Mouse (Mus musculus) ES-Bruce4 (cell line): ENCODE measurements around the gene Uap1.

ENCODE experiments used
- CTCF ChIP-seq: IDR thresholded peaks from one replicate; pipeline ENCODE4 v1.8.1; 2011; ENCODE audit warnings: low read depth, low read length
- POLR2A ChIP-seq: IDR thresholded peaks from one replicate; pipeline ENCODE4 v1.8.1; 2011; ENCODE audit warnings: low read length; ENCODE audit not compliant: insufficient read depth

DNA sequence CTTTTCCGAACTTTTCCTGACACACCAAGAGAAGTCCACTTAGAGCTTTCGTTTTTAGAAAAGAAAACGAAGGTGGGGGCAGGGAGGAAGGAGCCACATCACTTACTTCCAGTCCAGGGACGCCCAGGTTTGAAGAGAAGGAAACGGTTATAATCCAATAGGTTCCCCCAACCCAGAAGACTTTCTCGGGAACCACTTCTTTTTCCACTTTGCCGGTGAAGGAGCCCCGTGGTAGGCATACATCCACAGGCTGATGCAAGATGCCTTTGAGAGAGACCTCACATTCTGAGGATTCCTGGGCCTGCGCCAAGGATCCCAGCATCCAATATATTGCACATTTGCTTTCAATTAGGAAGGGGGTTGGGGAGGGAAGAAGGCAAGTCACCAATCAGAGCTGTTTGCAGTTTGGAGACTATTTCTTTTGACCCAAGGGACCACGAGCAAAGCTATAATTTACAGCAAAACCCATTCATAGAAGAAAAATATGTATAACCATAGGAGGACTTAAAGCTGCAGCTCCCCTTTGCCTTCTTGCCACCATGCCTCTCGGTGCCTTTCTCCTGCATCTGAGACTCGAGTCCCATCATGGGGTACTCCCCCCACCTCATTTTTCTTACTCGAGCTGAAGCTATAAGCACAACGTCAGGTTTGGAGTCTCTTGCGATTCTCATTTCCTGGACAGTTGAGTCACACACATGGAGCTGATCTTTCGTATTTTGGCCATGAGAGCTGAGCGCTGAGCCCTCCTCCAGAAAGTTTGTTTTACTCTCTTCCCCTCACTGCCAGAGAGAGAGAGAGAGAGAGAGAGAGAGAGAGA, 64.0 kb downstream of the Uap1 start, which contains the start of gene Ddr2:
- TF ChIP-seq CTCF: no peak
- TF ChIP-seq POLR2A: no peak
